Comparison of ENCODE assay signal across 15 mouse cellular contexts in the genomic region with DNA sequence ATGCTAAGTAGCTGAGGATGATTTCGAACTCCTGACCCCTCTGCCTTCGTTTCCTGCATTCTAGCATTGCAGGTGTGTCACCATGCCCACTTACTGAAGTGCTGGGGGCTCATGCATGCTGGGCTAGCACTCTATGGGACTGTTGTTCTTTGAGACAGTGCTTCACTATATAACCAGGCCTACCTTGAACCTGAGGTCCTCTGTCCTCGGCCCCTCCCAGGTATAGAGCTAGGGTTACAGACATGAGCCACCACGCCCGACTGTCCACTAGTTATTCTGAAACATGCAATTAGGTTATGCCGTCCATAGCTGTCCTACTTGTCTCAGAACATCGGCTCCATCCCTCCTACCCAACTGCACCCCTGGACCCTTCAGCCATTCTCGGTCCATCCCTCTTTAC. TPM values are rescaled to one million over a fixed set of nuclear protein-coding genes. Genes with fewer than 3 reads are reported as not detected.
DNase-seq lines count a peak whose midpoint lies in the region; ATAC-seq and TF ChIP-seq lines count a peak whose summit lies in the region.
"Had no signal": no experiment of that assay in that cellular context is flagged by ENCODE, and none has a peak within 500 bp of the region (broad histone marks: within the 10 kb centered on the region; RNA-seq: fewer than 3 reads in every experiment).

No protein-coding gene starts in this region.

- ATAC-seq in heart, postnatal 0 days (ENCODE audit: insufficient read depth, low read depth) = no peak
- ATAC-seq in liver, postnatal 0 days = no peak
- ATAC-seq in liver, embryonic 12.5 days = no peak
- ATAC-seq: forebrain, embryonic 13.5 days; inflammation-experienced regulatory T-cells, adult 6 months; midbrain, embryonic 13.5 days had no signal

- H3K27me3 ChIP-seq in heart, postnatal 0 days (ENCODE audit: control insufficient read depth, insufficient read depth, low read length) = no peaks in the 10 kb centered on the region
- no peaks in the 10 kb centered on the region for H3K27me3 ChIP-seq in liver, postnatal 0 days (ENCODE audit: insufficient read depth, low read length)
- peaks cover 32% of the 10 kb centered on the region for H3K27me3 ChIP-seq in liver, embryonic 12.5 days (replicated peaks)
- no peaks in the 10 kb centered on the region for H3K27me3 ChIP-seq in small intestine, adult 2 months (ENCODE audit: control insufficient read depth, insufficient read depth, low read length)
- H3K27me3 ChIP-seq: forebrain, embryonic 13.5 days; hindbrain, embryonic 13.5 days; limb, embryonic 12.5 days had no signal

- H3K36me3 ChIP-seq in heart, postnatal 0 days (replicated peaks; ENCODE audit: control insufficient read depth, insufficient read depth, low read length) = no peaks in the 10 kb centered on the region
- H3K36me3 ChIP-seq in liver, postnatal 0 days (replicated peaks; ENCODE audit: insufficient read depth, low read length) = no peaks in the 10 kb centered on the region
- no peaks in the 10 kb centered on the region for H3K36me3 ChIP-seq in liver, embryonic 12.5 days
- no peaks in the 10 kb centered on the region for H3K36me3 ChIP-seq in small intestine, adult 2 months (ENCODE audit: control insufficient read depth, insufficient read depth, low read length)
- H3K36me3 ChIP-seq: heart, embryonic 12.5 days; hindbrain, embryonic 13.5 days; limb, embryonic 12.5 days; midbrain, embryonic 13.5 days had no signal

- no peak for TF ChIP-seq CTCF in heart, postnatal 0 days (IDR thresholded peaks at IDR 0.05; ENCODE audit: low read depth)
- TF ChIP-seq CTCF in liver, postnatal 0 days (IDR thresholded peaks at IDR 0.05; ENCODE audit: low read depth) = no peak
- TF ChIP-seq CTCF in small intestine, adult 2 months (IDR thresholded peaks at IDR 0.05; ENCODE audit: extremely low read depth, insufficient read length, insufficient replicate concordance, low read depth, low read length) = no peak

- H3K4me3 ChIP-seq in heart, postnatal 0 days (ENCODE audit: low read depth, low read length) = no peak overlapping the region
- no peak overlapping the region for H3K4me3 ChIP-seq in liver, postnatal 0 days (ENCODE audit: low read depth, low read length)
- no peak overlapping the region for H3K4me3 ChIP-seq in liver, embryonic 12.5 days
- H3K4me3 ChIP-seq in small intestine, adult 2 months (ENCODE audit: low read depth, low read length) = no peak overlapping the region
- H3K4me3 ChIP-seq: forebrain, embryonic 13.5 days; heart, embryonic 12.5 days; hindbrain, embryonic 13.5 days; limb, embryonic 12.5 days; midbrain, embryonic 13.5 days had no signal

- H3K27ac ChIP-seq in heart, postnatal 0 days (ENCODE audit: low read depth) = peak overlapping the region; percentile 89; the same call in 1 of the 2 replicates
- H3K27ac ChIP-seq in liver, postnatal 0 days (ENCODE audit: low read depth) = no peak overlapping the region
- H3K27ac ChIP-seq in liver, embryonic 12.5 days = no peak overlapping the region
- peak overlapping the region; percentile 40 for H3K27ac ChIP-seq in small intestine, adult 2 months (ENCODE audit: insufficient read depth, low read depth, low read length)
- H3K27ac ChIP-seq: forebrain, embryonic 13.5 days; midbrain, embryonic 13.5 days had no signal

- DNase-seq in heart, postnatal 0 days (ENCODE audit: low spot score) = no peak
- no peak for DNase-seq in heart, postnatal 14 days
- peak; percentile 10 for DNase-seq in liver, postnatal 0 days
- peak; percentile 17 for DNase-seq in induced T-regulatory cell, adult 2 months (ENCODE audit: low read depth)
- DNase-seq: B cell, adult 2 months; cerebellum, adult 9-10 months; cerebellum, postnatal 36 days had no signal

- no peak for TF ChIP-seq POLR2A in small intestine, adult 2 months (IDR thresholded peaks at IDR 0.05; ENCODE audit: low read depth, low read length)

- no peak overlapping the region for H3K4me2 ChIP-seq in heart, postnatal 0 days (ENCODE audit: low read depth, low read length)
- H3K4me2 ChIP-seq in liver, postnatal 0 days (ENCODE audit: low read depth, low read length) = no peak overlapping the region
- no peak overlapping the region for H3K4me2 ChIP-seq in liver, embryonic 12.5 days
- H3K4me2 ChIP-seq: forebrain, embryonic 13.5 days; heart, embryonic 12.5 days; hindbrain, embryonic 13.5 days; limb, embryonic 12.5 days; midbrain, embryonic 13.5 days had no signal

- H3K4me1 ChIP-seq in heart, postnatal 0 days (ENCODE audit: control insufficient read depth, insufficient read depth) = peaks cover 69% of the 10 kb centered on the region
- H3K4me1 ChIP-seq in liver, postnatal 0 days (ENCODE audit: insufficient read depth) = peaks cover 55% of the 10 kb centered on the region
- peaks cover 44% of the 10 kb centered on the region for H3K4me1 ChIP-seq in liver, embryonic 12.5 days
- H3K4me1 ChIP-seq in small intestine, adult 2 months (ENCODE audit: control insufficient read depth, insufficient read depth, insufficient read length, low read length) = peaks cover 44% of the 10 kb centered on the region

- no peak overlapping the region for H3K9ac ChIP-seq in heart, postnatal 0 days (replicated peaks; ENCODE audit: low read depth, low read length)
- no peak overlapping the region for H3K9ac ChIP-seq in liver, postnatal 0 days (replicated peaks)
- H3K9ac ChIP-seq in liver, embryonic 12.5 days = no peak overlapping the region
- H3K9ac ChIP-seq: forebrain, embryonic 13.5 days; heart, embryonic 12.5 days; hindbrain, embryonic 13.5 days; limb, embryonic 12.5 days; midbrain, embryonic 13.5 days had no signal

- no peaks in the 10 kb centered on the region for H3K9me3 ChIP-seq in heart, postnatal 0 days (replicated peaks; ENCODE audit: control insufficient read depth, low read length)
- H3K9me3 ChIP-seq in liver, postnatal 0 days (ENCODE audit: low read length) = no peaks in the 10 kb centered on the region
- H3K9me3 ChIP-seq in liver, embryonic 12.5 days (replicated peaks) = 0 out of 2 replicates have a peak, but pooled peaks cover 4% of the 10 kb centered on the region
- H3K9me3 ChIP-seq: forebrain, embryonic 13.5 days; hindbrain, embryonic 13.5 days; limb, embryonic 12.5 days; midbrain, embryonic 13.5 days had no signal

- WGBS in heart, postnatal 0 days = 96% methylated on average over 8 of the region's 8 CpGs
- 87% methylated on average over 8 of the region's 8 CpGs for WGBS in liver, postnatal 0 days (ENCODE audit: insufficient replicate concordance)
- WGBS in liver, embryonic 12.5 days (ENCODE audit: insufficient replicate concordance) = 82% methylated on average over 8 of the region's 8 CpGs
- WGBS in small intestine, adult 2 months = 48% methylated on average over 8 of the region's 8 CpGs

- TF ChIP-seq EP300 in heart, postnatal 0 days (IDR thresholded peaks at IDR 0.05; ENCODE audit: low read depth) = no peak
- no peak for TF ChIP-seq EP300 in liver, postnatal 0 days (IDR thresholded peaks at IDR 0.05; ENCODE audit: low read depth)

- intact Hi-C loops in heart, postnatal 14 days (cut with DNase I) = no loop called here

RNA-seq across cellular contexts. Expression of gene Ddit4, which starts 20.2 kb away (rescaled TPM):
- 30.3 and 35.6 TPM in 2 replicates for total RNA-seq in heart, postnatal 0 days (2014; rRNA removed; ENCODE audit: low replicate concordance)
- 17.0 and 17.4 TPM in 2 replicates for polyA plus RNA-seq in heart, postnatal 0 days (2015; fragmentation: Nextera tagmentation; extraction: Ambion mirVana)
- total RNA-seq in heart, postnatal 14 days (2021) = 100 to 1,000 TPM; 188 to 191 TPM
- 3.6 and 5.2 TPM in 2 replicates for polyA plus RNA-seq in liver, postnatal 0 days (2015; fragmentation: Nextera tagmentation; extraction: Ambion mirVana)
- 5.4 and 6.9 TPM in 2 replicates for polyA plus RNA-seq in liver, embryonic 12.5 days (2016; fragmentation: Nextera tagmentation; extraction: Ambion mirVana)
- polyA plus RNA-seq in small intestine, adult 2 months (2012; rRNA removed) = 21.5 and 35.0 TPM in 2 replicates

RNA-seq across cellular contexts. Expression of gene Ascc1, which starts 30.8 kb away (rescaled TPM):
- total RNA-seq in heart, postnatal 0 days (2014; rRNA removed; ENCODE audit: low replicate concordance) = 14.0 and 15.7 TPM in 2 replicates
- 34.6 and 35.8 TPM in 2 replicates for polyA plus RNA-seq in heart, postnatal 0 days (2015; fragmentation: Nextera tagmentation; extraction: Ambion mirVana)
- 10 to 100 TPM; 19.1 to 21.7 TPM for total RNA-seq in heart, postnatal 14 days (2021)
- polyA plus RNA-seq in liver, postnatal 0 days (2015; fragmentation: Nextera tagmentation; extraction: Ambion mirVana) = 14.1 and 14.7 TPM in 2 replicates
- 22.6 and 23.4 TPM in 2 replicates for polyA plus RNA-seq in liver, embryonic 12.5 days (2016; fragmentation: Nextera tagmentation; extraction: Ambion mirVana)
- 5.8 and 14.2 TPM in 2 replicates for polyA plus RNA-seq in small intestine, adult 2 months (2012; rRNA removed)

RNA-seq across cellular contexts. Expression of gene Anapc16, which starts 31.1 kb away (rescaled TPM):
- total RNA-seq in heart, postnatal 0 days (2014; rRNA removed; ENCODE audit: low replicate concordance) = 29.7 and 85.4 TPM in 2 replicates
- 104 and 108 TPM in 2 replicates for polyA plus RNA-seq in heart, postnatal 0 days (2015; fragmentation: Nextera tagmentation; extraction: Ambion mirVana)
- total RNA-seq in heart, postnatal 14 days (2021) = 10 to 100 TPM; 64.8 to 70.1 TPM
- 37.3 and 37.7 TPM in 2 replicates for polyA plus RNA-seq in liver, postnatal 0 days (2015; fragmentation: Nextera tagmentation; extraction: Ambion mirVana)
- polyA plus RNA-seq in liver, embryonic 12.5 days (2016; fragmentation: Nextera tagmentation; extraction: Ambion mirVana) = 55.3 and 63.1 TPM in 2 replicates
- polyA plus RNA-seq in small intestine, adult 2 months (2012; rRNA removed) = 33.0 and 51.4 TPM in 2 replicates

Comparison
In these comparisons a context has a peak if more than half of its experiments do, and no peak if none do; other contexts are left out.
1. DNase-seq: peak in liver, postnatal 0 days (single experiment) and induced T-regulatory cell, adult 2 months (single experiment); none in heart, postnatal 0 days (single experiment) and heart, postnatal 14 days (0 of 2).
2. H3K27ac ChIP-seq: peak in heart, postnatal 0 days (single experiment) and small intestine, adult 2 months (single experiment); none in liver, postnatal 0 days (single experiment) and liver, embryonic 12.5 days (single experiment).